Mouse (Mus musculus): ENCODE measurements around the gene Trim68.
"Not testable (repeated sequence)": the region's sequence is repeated elsewhere in the genome, so short reads cannot be mapped to it uniquely, and the experiment has no call there.

Trim68 gene

GRCm38 (mm10) chr7:102686944-102687501, at the start of gene Trim68:
Gene Trim68, minus strand, starts transcription at chr7:102687327.
- peak; percentile 83 to 86 for DNase-seq

DNA sequence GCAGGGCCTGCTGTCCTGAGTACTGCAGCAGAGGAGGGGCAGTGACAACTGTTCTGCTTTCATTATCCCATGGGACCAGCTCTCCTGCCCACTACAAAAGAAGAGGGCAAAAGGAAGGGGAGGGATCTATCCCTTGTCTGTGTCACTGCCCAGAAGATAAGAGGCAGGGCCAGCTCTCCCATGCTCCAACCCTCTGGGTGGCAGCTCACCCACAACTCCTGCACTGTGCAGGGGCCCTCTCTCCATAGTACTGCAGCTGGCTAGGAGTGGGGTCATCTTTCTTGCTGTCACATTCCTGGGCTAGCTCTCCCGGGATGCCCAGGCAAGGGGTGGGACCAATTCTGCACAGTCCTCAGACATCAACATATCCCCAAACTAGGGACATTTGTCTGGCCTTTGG, 46.7 kb upstream of the Trim68 start:
- DNase-seq: no peak

- no peak for DNase-seq
These were observed 40.3 kb upstream of the Trim68 start, which contains the start of gene Olfr559 for GRCm38 (mm10) chr7:102727391-102727790. Gene Olfr559, minus strand, starts transcription at chr7:102727491.

DNA sequence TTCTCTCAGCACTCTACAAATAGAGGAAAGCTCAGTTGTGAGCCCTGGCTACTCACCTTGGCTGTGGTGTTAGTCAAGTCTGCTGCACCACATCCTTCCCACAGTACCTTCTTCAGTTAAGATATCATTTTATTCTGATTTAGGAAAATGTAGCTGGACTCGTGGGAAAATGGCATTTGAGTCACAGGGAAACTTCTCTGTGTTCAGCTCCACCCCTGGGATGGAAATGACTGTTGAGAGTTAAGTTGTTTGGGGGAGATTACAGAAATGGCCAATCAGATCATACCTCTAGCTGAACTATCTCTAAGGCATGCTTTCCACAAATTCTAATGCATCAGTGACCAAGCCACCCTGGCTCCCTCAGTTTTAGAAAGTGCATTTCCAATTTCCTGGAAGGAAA, 31.8 kb upstream of the Trim68 start, which contains the start of gene Olfr33:
Gene Olfr33 (minus strand): TSS at position 101 of the 400 bp plus-strand sequence.
- no peak for DNase-seq

DNA sequence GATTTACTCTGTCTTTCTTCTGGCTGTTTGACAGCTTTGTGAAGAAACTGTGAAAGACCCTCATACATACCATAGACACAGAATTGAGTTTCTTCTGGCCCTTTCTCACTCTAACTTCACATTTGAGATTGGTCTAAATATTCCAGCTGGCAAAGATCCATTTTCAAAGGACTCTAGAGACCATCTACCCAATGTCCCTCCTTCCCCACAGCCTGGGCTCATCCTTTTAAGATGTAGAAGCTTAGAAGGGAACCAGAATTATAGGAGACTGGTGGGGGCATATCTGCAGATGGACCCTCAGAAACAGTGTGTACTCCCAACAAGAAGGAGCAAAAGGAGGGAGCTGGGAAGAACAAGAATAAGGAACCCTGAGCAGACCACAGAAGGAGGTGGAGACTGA, 14.8 kb upstream of the Trim68 start, which contains the start of gene Olfr558:
Gene Olfr558 (plus strand): TSS at position 301 of the 400 bp plus-strand sequence.
- no peak for DNase-seq

DNA sequence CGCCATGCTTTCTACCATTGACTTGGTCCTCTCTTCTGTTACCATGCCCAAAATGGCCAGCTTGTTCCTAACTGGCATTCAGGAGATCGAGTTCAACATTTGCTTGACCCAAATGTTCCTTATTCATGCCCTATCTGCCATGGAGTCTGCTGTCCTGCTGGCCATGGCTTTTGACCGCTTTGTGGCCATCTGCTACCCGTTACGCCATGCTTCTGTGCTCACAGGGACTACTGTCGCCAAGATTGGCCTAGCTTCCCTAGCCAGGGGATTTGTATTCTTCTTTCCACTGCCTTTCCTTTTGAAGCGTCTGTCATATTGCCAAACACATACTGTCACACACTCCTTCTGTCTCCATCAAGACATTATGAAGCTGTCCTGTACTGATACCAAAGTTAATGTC, 11.3 kb upstream of the Trim68 start:
- no peak for DNase-seq

- peak in 1 of 2 experiments; percentile 11 for DNase-seq
These were observed 8.4 kb upstream of the Trim68 start, which contains the start of gene Olfr557 for GRCm38 (mm10) chr7:102695358-102696125. Gene Olfr557, plus strand, starts transcription at chr7:102695910.

- no peak for DNase-seq
These were observed 5.2 kb downstream of the Trim68 start for GRCm38 (mm10) chr7:102681916-102682315.

GRCm38 (mm10) chr7:102676225-102676624, 10.9 kb downstream of the Trim68 start:
- DNase-seq: no peak

GRCm38 (mm10) chr7:102665378-102665777, 21.7 kb downstream of the Trim68 start:
- DNase-seq: no peak

- no peak for DNase-seq
These were observed 22.5 kb downstream of the Trim68 start, which contains the start of gene Olfr556 for GRCm38 (mm10) chr7:102664599-102664998. Gene Olfr556, plus strand, starts transcription at chr7:102664899.

- DNase-seq: no peak
These were observed 28.6 kb downstream of the Trim68 start, which contains the start of gene Olfr555 for GRCm38 (mm10) chr7:102658523-102658922. Gene Olfr555, plus strand, starts transcription at chr7:102658823.

- not testable (repeated sequence) for DNase-seq
These were observed 42.2 kb downstream of the Trim68 start for GRCm38 (mm10) chr7:102644945-102645344.

DNA sequence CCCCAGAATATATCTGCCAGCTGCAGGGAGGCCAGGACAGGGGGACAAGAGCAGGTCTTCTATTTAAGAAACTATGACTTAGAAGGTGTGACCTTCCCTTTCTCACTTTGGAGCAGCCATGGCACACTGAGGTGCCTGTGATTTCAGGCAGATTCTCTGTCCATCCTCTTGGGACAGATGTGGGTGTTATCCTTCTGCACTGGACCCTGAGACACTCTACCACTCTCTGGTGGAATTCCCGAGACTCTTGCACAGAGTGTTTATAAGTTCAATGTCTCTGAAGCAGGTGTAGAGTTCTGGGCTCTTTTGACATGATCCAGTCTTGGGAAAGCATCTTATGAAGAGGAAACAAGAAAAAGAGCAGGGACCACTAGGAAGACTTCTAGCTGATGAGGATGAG, 49.0 kb downstream of the Trim68 start, which contains the start of gene Olfr554:
Gene Olfr554 (plus strand): TSS at position 301 of the 400 bp plus-strand sequence.
- no peak for DNase-seq

- DNase-seq: peak; percentile 19 to 46
These were observed 50.5 kb downstream of the Trim68 start for GRCm38 (mm10) chr7:102636665-102637064.
